Mouse (Mus musculus) spleen, postnatal 36 days (tissue): ENCODE measurements around the gene Lpar3.

Experiments
- DNase-seq, 2 experiments: peaks; one replicate each; pipeline ENCODE4 v3.0.0; 2022; ENCODE audit warnings: low spot score in 2 of 2, mixed read lengths in 1 of 2

The Lpar3 gene

GRCm38 (mm10) chr3:146260203-146260602 lies 39.4 kb downstream of the Lpar3 start:
- DNase-seq = no peak

GRCm38 (mm10) chr3:146260845-146261244 lies 40.1 kb downstream of the Lpar3 start:
- no peak for DNase-seq

GRCm38 (mm10) chr3:146262536-146262935 lies 41.8 kb downstream of the Lpar3 start:
- DNase-seq = no peak

DNA sequence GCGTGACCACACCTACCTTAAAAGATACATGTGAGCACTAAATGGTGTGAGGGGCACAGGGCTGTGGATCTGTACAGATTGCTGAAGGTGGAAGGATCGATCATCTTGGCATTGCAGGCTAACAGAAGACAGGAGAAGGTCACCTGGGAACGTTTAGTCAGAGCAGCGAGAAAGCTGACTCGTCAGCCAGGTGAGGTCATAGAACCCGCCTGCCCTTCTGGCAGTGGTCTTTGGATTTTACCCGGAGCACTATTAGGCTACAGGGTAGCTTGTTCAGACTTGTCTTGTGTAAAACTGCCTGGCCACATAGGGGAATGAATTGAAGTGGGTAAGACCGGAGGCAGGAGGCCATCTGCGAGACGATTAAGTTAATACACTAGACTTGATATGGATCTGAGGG lies 43.4 kb downstream of the Lpar3 start:
- no peak for DNase-seq

DNA sequence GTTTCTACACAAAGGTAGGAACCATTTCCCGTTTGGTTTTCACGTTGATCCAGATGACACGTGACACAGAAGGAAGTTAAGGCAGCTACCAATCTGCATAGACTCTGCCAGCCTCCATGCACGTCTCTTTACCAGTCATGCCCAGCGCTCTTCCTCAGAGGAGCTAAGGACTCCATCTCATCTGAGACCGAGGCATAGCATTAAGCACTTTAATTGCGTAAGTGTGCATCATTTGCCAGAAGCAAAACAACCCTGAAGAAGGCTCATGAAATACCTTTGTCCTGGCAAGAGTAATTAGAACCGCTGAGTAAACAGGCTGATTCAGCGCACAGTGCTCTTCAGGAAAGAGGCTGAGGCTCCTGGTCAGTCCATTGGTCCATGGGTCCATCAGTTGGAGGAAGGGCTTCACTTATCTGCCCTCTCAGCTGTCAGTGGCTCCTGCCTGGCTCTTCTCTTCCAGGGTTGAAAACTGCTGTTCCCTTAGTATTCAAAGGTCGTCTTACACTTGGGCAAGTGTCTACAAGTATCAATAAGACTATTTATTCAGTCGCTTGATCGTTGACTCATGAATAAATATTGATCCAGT lies 44.9 kb downstream of the Lpar3 start:
- no peak for DNase-seq

- DNase-seq = no peak
Observed at GRCm38 (mm10) chr3:146268024-146268801, 47.5 kb downstream of the Lpar3 start.

- no peak for DNase-seq
Observed at GRCm38 (mm10) chr3:146274503-146274902, 53.7 kb downstream of the Lpar3 start.

GRCm38 (mm10) chr3:146275360-146276025 lies 54.7 kb downstream of the Lpar3 start:
- DNase-seq = no peak

DNA sequence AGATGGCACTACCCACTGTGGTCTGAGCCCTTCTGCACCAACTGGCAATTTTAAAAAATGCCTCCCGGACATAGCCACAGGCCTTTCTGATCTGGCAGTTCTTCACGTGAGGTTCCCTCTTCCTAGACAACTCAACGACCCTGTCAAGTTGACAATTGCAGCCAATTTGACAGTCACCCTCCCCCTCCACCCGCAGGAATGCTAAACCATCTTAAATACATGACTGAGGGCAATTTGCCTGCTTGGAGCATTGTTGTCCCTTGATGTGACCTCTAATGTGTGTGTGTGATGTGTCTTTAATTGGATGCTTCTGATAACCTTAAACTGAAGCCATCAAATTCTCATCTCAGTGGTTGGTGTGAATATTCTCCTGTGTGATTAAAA lies 55.3 kb downstream of the Lpar3 start:
- DNase-seq = no peak

GRCm38 (mm10) chr3:146276991-146277390 lies 56.2 kb downstream of the Lpar3 start:
- DNase-seq = no peak

DNA sequence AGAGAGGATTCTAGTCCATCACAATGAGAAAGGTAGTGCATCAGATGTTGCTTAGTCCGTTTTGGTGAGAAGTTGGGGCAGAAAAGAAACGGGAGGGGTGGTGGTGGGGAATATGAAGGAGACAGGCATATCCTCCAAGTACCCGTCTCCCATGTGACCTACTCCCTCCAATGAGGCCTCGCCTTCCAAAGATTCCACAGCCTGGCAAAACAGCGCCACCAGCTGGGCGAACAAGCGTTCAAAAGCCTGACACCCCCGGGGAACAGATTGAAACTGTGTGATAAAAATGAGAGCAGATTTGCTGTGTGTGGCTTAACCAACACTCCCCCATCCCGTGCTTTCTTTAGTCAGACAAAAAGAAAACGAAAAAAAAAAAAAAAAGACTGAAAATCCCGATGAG lies 56.7 kb downstream of the Lpar3 start:
- peak in 1 of 2 experiments; percentile 11 for DNase-seq

GRCm38 (mm10) chr3:146278195-146279140 lies 57.7 kb downstream of the Lpar3 start:
- DNase-seq = no peak

DNA sequence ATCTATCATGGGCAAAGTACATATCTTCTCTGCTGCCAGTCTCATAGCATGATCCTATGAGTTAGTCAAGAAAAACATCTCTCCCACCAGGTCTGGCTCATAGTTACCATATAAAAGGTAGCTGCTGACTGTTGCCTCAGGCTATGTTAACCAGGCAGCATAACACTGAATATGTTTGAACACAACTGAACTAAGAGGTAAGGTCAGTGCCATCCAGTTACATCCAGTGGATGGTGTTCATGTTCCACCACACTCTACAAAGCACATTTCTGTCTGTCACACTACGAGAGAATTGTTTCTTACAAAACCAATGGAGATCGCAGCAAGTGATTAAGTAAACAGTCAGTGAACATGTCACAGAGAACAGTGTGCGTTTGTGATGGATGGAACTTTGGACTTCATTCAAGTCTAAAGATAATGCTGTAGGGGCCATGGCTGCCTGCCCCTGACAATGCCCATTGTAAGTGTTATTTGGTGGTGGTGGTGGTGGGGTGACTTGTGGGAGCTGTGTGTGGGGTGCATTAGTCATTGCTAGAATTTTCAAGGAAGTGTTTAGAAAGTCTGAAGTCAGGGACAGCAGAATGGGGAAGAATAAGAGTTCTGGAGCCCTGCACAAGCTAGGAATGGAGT lies 63.1 kb downstream of the Lpar3 start:
- DNase-seq = no peak

DNA sequence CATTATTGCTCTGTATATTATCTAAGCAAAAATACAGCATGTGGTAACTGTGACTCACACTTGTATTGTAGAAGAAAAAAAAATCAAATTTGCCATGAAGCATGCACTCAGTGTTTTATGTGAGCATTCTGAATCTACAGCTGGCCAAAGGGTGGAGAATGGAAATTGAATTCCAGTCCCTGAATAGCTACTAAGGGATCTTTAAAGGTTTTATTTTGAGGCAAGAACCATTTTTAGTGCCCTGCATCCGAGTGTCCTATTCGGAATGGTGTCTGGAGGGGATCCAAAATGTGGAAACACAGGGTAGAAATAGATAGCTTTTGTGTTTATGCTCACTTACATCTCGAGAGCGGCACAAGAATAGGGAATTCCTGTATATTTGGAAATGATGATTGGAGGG lies 65.4 kb downstream of the Lpar3 start:
- no peak for DNase-seq

DNA sequence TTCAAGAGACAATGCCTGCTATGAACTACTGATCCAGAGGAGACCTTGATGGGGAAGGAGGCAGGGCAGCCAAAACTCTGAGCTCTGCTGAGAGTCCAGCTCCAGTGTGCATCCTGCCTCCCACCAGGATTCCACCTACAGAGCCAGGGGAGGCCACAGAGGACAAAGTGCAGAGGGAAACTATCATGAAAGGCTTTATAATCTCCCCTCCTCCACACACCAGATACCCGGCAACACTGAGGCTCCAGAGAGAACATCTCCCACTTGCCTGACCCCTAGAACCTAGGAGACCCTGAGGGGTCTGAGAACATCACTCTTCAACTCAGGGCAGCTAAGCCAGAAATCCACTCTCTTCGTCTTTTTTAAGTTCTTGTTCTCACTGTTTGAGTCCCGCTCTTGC lies 71.2 kb downstream of the Lpar3 start:
- no peak for DNase-seq

- no peak for DNase-seq
Observed at GRCm38 (mm10) chr3:146292515-146292914, 71.8 kb downstream of the Lpar3 start.

DNA sequence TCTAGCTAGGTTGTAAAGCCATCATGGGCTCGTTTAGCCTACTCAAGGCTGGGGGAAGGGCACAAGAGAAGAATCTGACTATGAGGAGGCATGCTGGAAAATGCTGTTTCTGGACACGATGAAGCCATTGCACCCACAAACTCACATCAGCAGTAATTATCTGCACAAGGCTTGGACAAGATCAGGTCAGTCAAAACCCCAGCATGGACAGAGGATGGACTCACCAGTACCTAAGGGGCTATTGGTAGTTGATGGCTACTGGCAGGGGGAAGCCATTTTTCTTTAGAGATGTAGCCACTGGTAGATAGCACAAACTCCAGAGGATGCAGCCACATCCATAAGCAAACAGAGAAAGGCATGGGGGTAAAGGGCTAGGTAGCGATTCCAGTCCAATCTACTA lies 81.7 kb downstream of the Lpar3 start:
- no peak for DNase-seq

DNA sequence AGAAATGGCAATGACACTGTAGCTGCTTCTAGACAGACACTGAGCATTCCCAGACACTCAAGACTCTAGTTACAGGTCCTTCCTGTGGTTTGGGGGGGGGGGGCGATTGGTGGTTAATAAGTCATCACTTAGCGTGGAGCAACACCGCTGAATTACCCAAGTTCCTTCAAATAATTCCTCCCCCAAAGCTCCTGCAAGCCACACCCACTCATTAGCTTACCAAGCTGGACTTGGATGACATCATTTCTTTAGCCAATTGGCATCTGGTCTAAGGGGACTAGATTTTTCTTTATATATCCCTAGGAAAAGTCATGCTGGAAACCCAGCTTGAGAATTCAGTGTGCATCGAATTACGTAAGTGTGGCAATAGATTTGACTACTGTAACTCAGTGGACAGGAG lies 82.4 kb downstream of the Lpar3 start:
- no peak for DNase-seq

- no peak for DNase-seq
Observed at GRCm38 (mm10) chr3:146304556-146305405, 84.0 kb downstream of the Lpar3 start.

DNA sequence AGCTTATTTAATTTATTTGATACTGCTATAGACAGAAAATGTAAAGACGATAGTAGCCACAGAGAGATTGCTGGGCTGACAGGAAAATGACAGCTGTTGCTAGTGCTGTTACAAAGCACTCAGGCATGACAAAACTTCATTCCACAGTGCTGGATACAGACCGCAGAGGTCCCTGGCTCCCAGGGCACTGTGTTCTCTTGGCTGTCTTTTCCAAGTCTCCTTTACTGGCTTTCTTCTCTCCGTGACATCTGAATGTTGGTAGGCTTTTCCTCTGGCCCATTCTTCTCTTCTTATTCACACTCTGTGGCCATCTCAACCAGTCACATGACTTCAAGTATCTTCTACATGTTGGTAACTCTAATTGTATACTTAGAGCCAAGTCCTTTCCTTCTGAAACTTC lies 86.6 kb downstream of the Lpar3 start:
- no peak for DNase-seq

- DNase-seq = no peak
Observed at GRCm38 (mm10) chr3:146307886-146308285, 87.1 kb downstream of the Lpar3 start.
